21 mouse cellular contexts compared by ENCODE assay signal in the genomic region with DNA sequence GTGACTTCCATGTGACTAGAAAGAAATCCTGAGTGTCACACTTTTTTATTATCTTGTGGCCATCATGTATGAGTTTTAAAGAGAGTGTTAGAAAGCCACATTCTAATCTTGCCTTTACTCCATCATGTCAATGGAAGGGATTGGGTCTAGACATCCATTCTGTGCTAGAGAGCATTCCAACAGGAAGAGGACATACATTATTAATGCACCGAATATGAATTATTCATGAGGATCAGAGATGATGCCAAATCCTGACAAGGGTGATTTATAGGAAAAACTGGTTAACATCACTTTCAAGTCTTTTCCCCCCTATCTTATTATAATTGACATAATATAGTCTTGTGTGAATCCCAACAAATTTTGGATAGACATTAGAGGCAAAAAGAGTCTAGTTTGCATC. TPM values are rescaled to one million over a fixed set of nuclear protein-coding genes. Genes with fewer than 3 reads are reported as not detected.
DNase-seq lines count a peak whose midpoint lies in the region; ATAC-seq and TF ChIP-seq lines count a peak whose summit lies in the region.
"Had no signal": no experiment of that assay in that cellular context is flagged by ENCODE, and none has a peak within 500 bp of the region (broad histone marks: within the 10 kb centered on the region; RNA-seq: fewer than 3 reads in every experiment).

No protein-coding gene starts in this region.

- no peak for TF ChIP-seq CTCF in layer of hippocampus, adult 2 months (conservative IDR thresholded peaks at IDR 0.05)

- no peak for ATAC-seq in forebrain, embryonic 16.5 days
- ATAC-seq in neural tube, embryonic 13.5 days (ENCODE audit: low read depth) = no peak
- ATAC-seq in megakaryocyte progenitor cell, adult 5-6 weeks (replicated peaks; ENCODE audit: poor library complexity) = no peak

- H3K4me3 ChIP-seq in layer of hippocampus, adult 2 months = peak overlapping the region; percentile 2; the same call in 1 of the 2 replicates
- H3K4me3 ChIP-seq in forebrain, embryonic 16.5 days (replicated peaks; ENCODE audit: low read length) = peak overlapping the region; percentile 25
- H3K4me3 ChIP-seq in midbrain, embryonic 10.5 days = 0 out of 2 replicates have a peak overlapping the region, but pooled peaks have one; percentile 71
- H3K4me3 ChIP-seq in neural tube, embryonic 13.5 days = peak overlapping the region; percentile 58
- H3K4me3 ChIP-seq: heart, adult 2 months; limb, embryonic 10.5 days; liver, embryonic 13.5 days; lung, embryonic 15.5 days had no signal

- H3K4me1 ChIP-seq in forebrain, embryonic 16.5 days (replicated peaks; ENCODE audit: control insufficient read depth, insufficient read depth, low read length) = peaks cover 15% of the 10 kb centered on the region
- peaks cover 38% of the 10 kb centered on the region for H3K4me1 ChIP-seq in midbrain, embryonic 10.5 days
- peaks cover 60% of the 10 kb centered on the region for H3K4me1 ChIP-seq in neural tube, embryonic 13.5 days (replicated peaks)
- H3K4me1 ChIP-seq: liver, embryonic 13.5 days had no signal

- no peak overlapping the region for H3K9ac ChIP-seq in forebrain, embryonic 16.5 days (replicated peaks; ENCODE audit: low read depth, low read length)
- no peak overlapping the region for H3K9ac ChIP-seq in neural tube, embryonic 13.5 days
- H3K9ac ChIP-seq: embryonic facial prominence, embryonic 15.5 days; liver, embryonic 13.5 days; lung, embryonic 15.5 days had no signal

- H3K27ac ChIP-seq in layer of hippocampus, adult 2 months = no peak overlapping the region
- no peak overlapping the region for H3K27ac ChIP-seq in forebrain, embryonic 16.5 days (ENCODE audit: low read length)
- H3K27ac ChIP-seq in midbrain, embryonic 10.5 days (replicated peaks) = no peak overlapping the region
- H3K27ac ChIP-seq in neural tube, embryonic 13.5 days (replicated peaks) = no peak overlapping the region
- H3K27ac ChIP-seq: embryonic facial prominence, embryonic 15.5 days; heart, adult 2 months; limb, embryonic 10.5 days; liver, embryonic 13.5 days; lung, embryonic 15.5 days had no signal

- H3K27me3 ChIP-seq in forebrain, embryonic 16.5 days (replicated peaks; ENCODE audit: control insufficient read depth, insufficient read depth, low read length) = no peaks in the 10 kb centered on the region
- H3K27me3 ChIP-seq in midbrain, embryonic 10.5 days (ENCODE audit: low read depth, poor library complexity, severe bottlenecking) = peaks cover 32% of the 10 kb centered on the region
- H3K27me3 ChIP-seq in neural tube, embryonic 13.5 days = no peaks in the 10 kb centered on the region
- H3K27me3 ChIP-seq: embryonic facial prominence, embryonic 15.5 days had no signal

- H3K4me2 ChIP-seq in forebrain, embryonic 16.5 days (ENCODE audit: low read length) = peak overlapping the region; percentile 38
- peak overlapping the region; percentile 76 for H3K4me2 ChIP-seq in neural tube, embryonic 13.5 days
- H3K4me2 ChIP-seq: embryonic facial prominence, embryonic 15.5 days; liver, embryonic 13.5 days; lung, embryonic 15.5 days had no signal

- peaks cover 5% of the 10 kb centered on the region; the same call in 1 of the 2 replicates for H3K9me3 ChIP-seq in forebrain, embryonic 16.5 days (ENCODE audit: control insufficient read depth, low read length)
- 0 out of 2 replicates have a peak, but pooled peaks cover 3% of the 10 kb centered on the region for H3K9me3 ChIP-seq in midbrain, embryonic 10.5 days (replicated peaks)
- H3K9me3 ChIP-seq in neural tube, embryonic 13.5 days = 0 out of 2 replicates have a peak, but pooled peaks cover 2% of the 10 kb centered on the region
- H3K9me3 ChIP-seq: embryonic facial prominence, embryonic 15.5 days; limb, embryonic 10.5 days; lung, embryonic 15.5 days had no signal

- no peak for DNase-seq in layer of hippocampus, adult 2 months (ENCODE audit: low spot score in 2 of 2)
- DNase-seq in layer of hippocampus, postnatal 25 days (ENCODE audit: extremely low spot score in 1 of 2, low spot score in 1 of 2) = no peak
- DNase-seq in midbrain, embryonic 10.5 days (ENCODE audit: low spot score) = no peak
- DNase-seq in right cerebral cortex, postnatal 36 days (ENCODE audit: low spot score in 2 of 2) = no peak
- DNase-seq in lung, postnatal 25 days (ENCODE audit: low spot score) = no peak
- DNase-seq: adrenal gland, postnatal 10 days; cerebellum, adult 9-10 months; gastrocnemius, postnatal 10 days; heart, adult 2 months; kidney, adult 9 months; liver, embryonic 13.5 days; right cerebral cortex, postnatal 4 days; thymus, postnatal 25 days had no signal

- 74% methylated on average over 1 of the region's 1 CpGs for WGBS in forebrain, embryonic 16.5 days
- 71% methylated on average over 1 of the region's 1 CpGs for WGBS in midbrain, embryonic 10.5 days
- 73% methylated on average over 1 of the region's 1 CpGs for WGBS in neural tube, embryonic 13.5 days

- no peaks in the 10 kb centered on the region for H3K36me3 ChIP-seq in forebrain, embryonic 16.5 days (ENCODE audit: control insufficient read depth, insufficient read depth)
- H3K36me3 ChIP-seq in midbrain, embryonic 10.5 days = peaks cover 6% of the 10 kb centered on the region; the same call in 1 of the 2 replicates
- H3K36me3 ChIP-seq in neural tube, embryonic 13.5 days = no peaks in the 10 kb centered on the region
- H3K36me3 ChIP-seq: embryonic facial prominence, embryonic 15.5 days; limb, embryonic 10.5 days; liver, embryonic 13.5 days; lung, embryonic 15.5 days had no signal

RNA-seq across cellular contexts. Expression of gene Dok5, which starts 2.1 kb away (rescaled TPM):
- total RNA-seq in layer of hippocampus, adult 2 months (2021) = 10 to 100 TPM; 12.5 to 14.7 TPM
- 10 to 100 TPM; 14.8 to 15.6 TPM for total RNA-seq in layer of hippocampus, postnatal 25 days (2021)
- polyA plus RNA-seq in forebrain, embryonic 16.5 days (2015; fragmentation: Nextera tagmentation; extraction: Ambion mirVana) = 96.5 and 121 TPM in 2 replicates
- 12.4 and 17.8 TPM in 2 replicates for polyA plus RNA-seq in midbrain, embryonic 10.5 days (2016; fragmentation: Nextera tagmentation; extraction: Ambion mirVana)
- polyA plus RNA-seq in neural tube, embryonic 13.5 days (2015; fragmentation: Nextera tagmentation; extraction: Ambion mirVana) = 72.6 TPM in 2 replicates
- total RNA-seq in megakaryocyte progenitor cell, adult 5-6 weeks (2015) = 0.25 TPM in 1 of 2 replicates, not detected in the other
- total RNA-seq in megakaryocyte progenitor cell, adult 5-6 weeks (2017) = not detected in 2 replicates
- total RNA-seq: megakaryocyte, adult 5-6 weeks had no signal
- polyA plus RNA-seq: C2C12 had no signal

Comparison
In these comparisons a context has a peak if more than half of its experiments do, and no peak if none do; other contexts are left out.
1. H3K4me3 ChIP-seq: peak in every context shown above with its lines; median percentile 71 in midbrain, embryonic 10.5 days; 58 in neural tube, embryonic 13.5 days; 25 in forebrain, embryonic 16.5 days; 2 in layer of hippocampus, adult 2 months.
2. RNA of gene Dok5, which starts 2.1 kb away (total RNA-seq): 14.8 to 15.6 TPM in layer of hippocampus, postnatal 25 days and 12.5 to 14.7 TPM in layer of hippocampus, adult 2 months; 0.25 TPM in megakaryocyte progenitor cell, adult 5-6 weeks; every median in the first group is over 10 times any median in the second.